Mouse (Mus musculus) intestine, embryonic 14.5 days (tissue): ENCODE data around the gene Pex11g. TPM values are rescaled to one million over a fixed set of nuclear protein-coding genes. Genes with fewer than 3 reads are reported as not detected.

Source experiments
- ATAC-seq: fragments of 200-750 bp; cut with Nextera tagmentation; replicated peaks from 2 replicates; pipeline ENCODE4 v1.8.0; 2017; ENCODE audit warnings: low read depth, moderate number of reproducible peaks, moderate TSS enrichment, moderate library complexity; ENCODE audit not compliant: low FRiP score, low TSS enrichment
- DNase-seq: peaks from one replicate; pipeline ENCODE4 v3.0.0-alpha.2; 2018; ENCODE audit warnings: low spot score
- H3K27ac ChIP-seq: fragments of 300-500 bp; sonication (generic); 2 replicates; pipeline ENCODE4 v1.5.1; 2014; ENCODE audit warnings: low read depth, mild to moderate bottlenecking, control low read depth
- H3K27me3 ChIP-seq: fragments of 300-500 bp; sonication (generic); replicated peaks from 2 replicates; pipeline ENCODE4 v1.6.1; 2014; ENCODE audit warnings: low read length, control low read depth; ENCODE audit not compliant: control insufficient read depth, insufficient read depth
- H3K36me3 ChIP-seq: fragments of 300-500 bp; sonication (generic); 2 replicates; pipeline ENCODE4 v1.6.1; 2014; ENCODE audit warnings: low read length, control low read depth; ENCODE audit not compliant: control insufficient read depth, insufficient read depth
- H3K4me1 ChIP-seq: fragments of 300-500 bp; sonication (generic); replicated peaks from 2 replicates; pipeline ENCODE4 v1.6.1; 2014; ENCODE audit warnings: low read length, control low read depth, mixed read lengths; ENCODE audit not compliant: control insufficient read depth, insufficient read depth
- H3K4me2 ChIP-seq: fragments of 300-500 bp; sonication (generic); 2 replicates; pipeline ENCODE4 v1.6.1; 2014; ENCODE audit warnings: low read length
- H3K4me3 ChIP-seq: fragments of 300-500 bp; sonication (generic); 2 replicates; pipeline ENCODE4 v1.5.1; 2014; ENCODE audit warnings: low read depth, low read length, control low read depth, mixed read lengths
- H3K9ac ChIP-seq: fragments of 300-500 bp; sonication (generic); 2 replicates; pipeline ENCODE4 v1.6.1; 2014; ENCODE audit warnings: mild to moderate bottlenecking, low read length
- H3K9me3 ChIP-seq: fragments of 300-500 bp; sonication (generic); 2 replicates; pipeline ENCODE4 v1.6.1; 2016; ENCODE audit warnings: low read length, control low read depth; ENCODE audit not compliant: control insufficient read depth
- WGBS: fragments of 180-500 bp; shearing (Covaris S2); extraction: QIAGEN DNeasy Blood & Tissue Kit; methylation state at CpG from one replicate; pipeline ENCODE4 v1.1.7; 2014; 5-methylcytosine and 5-hydroxymethylcytosine counted together
- polyA plus RNA-seq: library from polyadenylated mRNA; unstranded; fragments of >200 nt; fragmentation: Nextera tagmentation; extraction: Ambion mirVana; gene quantifications from 2 replicates; pipeline ENCODE4 v1.2.1, GENCODE M21; 2014

Gene Pex11g
- polyA plus RNA-seq, 1 experiment from 2014 or later, result 5.1 TPM

GRCm38 (mm10) chr8:3485192-3485591, 17.7 kb upstream of the Pex11g start:
- Histone ChIP-seq H3K36me3 (no peaks in the 10 kb centered on the region), H3K4me3 (no peak overlapping the region), H3K27me3 (no peaks in the 10 kb centered on the region), H3K4me2 (no peak overlapping the region), H3K9me3 (no peaks in the 10 kb centered on the region), H3K27ac (no peak overlapping the region), H3K4me1 (no peaks in the 10 kb centered on the region; the same call in 1 of the 2 replicates), H3K9ac (no peak overlapping the region)
- DNase-seq (no peak), ATAC-seq (no peak)
- WGBS, result 25% methylated on average over 5 of the region's 5 CpGs

- H3K36me3 ChIP-seq, result no peaks in the 10 kb centered on the region
- 83% methylated on average over 7 of the region's 7 CpGs for WGBS
- no peak overlapping the region for H3K4me2 ChIP-seq
- H3K4me1 ChIP-seq, result no peaks in the 10 kb centered on the region; the same call in 1 of the 2 replicates
- ATAC-seq, result no peak
- no peaks in the 10 kb centered on the region for H3K9me3 ChIP-seq
- H3K27me3 ChIP-seq, result no peaks in the 10 kb centered on the region
- no peak overlapping the region for H3K9ac ChIP-seq
- H3K4me3 ChIP-seq, result no peak overlapping the region
- no peak overlapping the region for H3K27ac ChIP-seq
- no peak for DNase-seq
Measured at GRCm38 (mm10) chr8:3483546-3483945, 16.1 kb upstream of the Pex11g start.

DNA sequence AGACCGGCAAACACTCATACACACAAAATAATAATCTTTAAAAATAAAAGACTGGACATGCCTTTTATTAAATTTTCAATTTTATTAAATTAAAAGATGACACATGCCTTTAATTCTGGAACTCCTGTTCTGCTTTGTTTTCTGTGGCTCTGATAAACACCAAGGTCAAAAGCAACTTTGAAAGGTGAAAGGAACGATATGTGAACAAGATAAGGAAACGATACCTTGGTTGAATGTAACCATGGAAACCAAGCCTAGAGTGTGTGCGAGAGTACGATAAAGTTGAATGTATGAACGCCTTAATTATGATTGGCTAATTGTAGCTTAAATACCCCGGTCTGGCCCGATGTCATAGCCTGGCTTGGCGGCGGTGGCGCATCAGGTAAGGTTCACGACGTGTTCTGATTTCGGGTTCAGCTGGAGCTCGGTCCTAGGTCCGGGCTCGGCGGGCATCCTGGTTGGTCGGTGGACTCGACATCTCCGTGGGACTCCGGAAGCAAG, 14.8 kb upstream of the Pex11g start:
- H3K4me2 ChIP-seq, result no peak overlapping the region
- WGBS, result 84% methylated on average over 22 of the region's 22 CpGs
- no peaks in the 10 kb centered on the region for H3K27me3 ChIP-seq
- ATAC-seq, result no peak
- no peak overlapping the region for H3K9ac ChIP-seq
- H3K4me1 ChIP-seq, result no peaks in the 10 kb centered on the region; the same call in 1 of the 2 replicates
- H3K4me3 ChIP-seq, result no peak overlapping the region
- DNase-seq, result no peak
- H3K36me3 ChIP-seq, result no peaks in the 10 kb centered on the region
- no peaks in the 10 kb centered on the region for H3K9me3 ChIP-seq
- H3K27ac ChIP-seq, result no peak overlapping the region

DNA sequence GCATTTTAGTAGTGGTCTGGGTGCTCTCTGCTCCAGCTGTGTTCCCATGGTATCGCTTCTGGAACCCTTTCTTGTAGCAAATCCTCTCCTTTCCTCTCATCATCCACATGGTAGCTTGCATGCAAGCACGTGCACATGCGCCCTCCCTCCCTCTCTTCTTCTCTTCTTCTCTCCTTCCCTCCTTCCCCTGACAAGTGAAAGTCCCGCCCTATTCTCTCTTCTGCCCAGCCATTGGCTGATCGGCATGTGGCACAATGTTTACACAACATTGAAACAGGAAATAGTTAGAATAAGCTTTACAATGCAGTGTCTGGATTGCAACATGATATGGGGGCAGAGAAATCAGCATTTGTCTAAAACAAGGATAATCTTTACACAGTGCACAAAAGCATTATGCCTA, 14.1 kb upstream of the Pex11g start:
- Histone ChIP-seq H3K4me1 (no peaks in the 10 kb centered on the region; the same call in 1 of the 2 replicates), H3K9me3 (no peaks in the 10 kb centered on the region), H3K36me3 (no peaks in the 10 kb centered on the region), H3K4me3 (no peak overlapping the region), H3K27ac (no peak overlapping the region), H3K4me2 (no peak overlapping the region), H3K9ac (no peak overlapping the region), H3K27me3 (no peaks in the 10 kb centered on the region)
- WGBS, result 59% methylated on average over 5 of the region's 5 CpGs
- ATAC-seq (no peak), DNase-seq (no peak)

DNA sequence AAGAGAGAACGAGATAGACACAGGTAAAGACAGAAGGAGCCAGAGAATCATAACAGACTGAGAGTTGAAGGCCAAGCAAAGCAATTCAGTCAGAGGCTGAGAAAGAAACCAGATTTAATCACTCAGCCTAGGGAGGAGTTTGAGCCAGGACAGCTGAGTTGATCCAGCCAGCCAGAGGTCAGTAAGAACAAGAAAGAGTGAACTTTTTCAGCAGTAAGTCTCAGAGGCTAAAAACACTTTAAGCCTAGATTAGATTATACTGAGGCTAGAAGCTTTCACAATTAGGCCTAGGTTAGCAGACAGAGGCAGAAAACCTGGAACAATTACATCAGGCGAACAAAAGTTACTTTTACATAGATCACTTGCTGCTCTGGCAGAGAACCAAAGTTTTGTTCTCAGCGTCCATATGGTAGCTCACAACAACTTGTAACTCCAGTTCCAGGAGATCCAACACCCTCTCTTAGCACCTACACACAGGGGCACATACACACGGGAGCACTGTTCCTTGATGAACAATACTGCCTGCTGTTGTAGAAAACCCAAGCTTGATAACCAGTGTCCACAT, 12.8 kb upstream of the Pex11g start:
- Histone ChIP-seq H3K9ac (no peak overlapping the region), H3K4me2 (no peak overlapping the region), H3K36me3 (no peaks in the 10 kb centered on the region), H3K4me1 (no peaks in the 10 kb centered on the region; the same call in 1 of the 2 replicates), H3K4me3 (no peak overlapping the region), H3K9me3 (no peaks in the 10 kb centered on the region), H3K27ac (no peak overlapping the region), H3K27me3 (no peaks in the 10 kb centered on the region)
- DNase-seq (no peak), ATAC-seq (no peak)
- 60% methylated on average over 4 of the region's 4 CpGs for WGBS

DNA sequence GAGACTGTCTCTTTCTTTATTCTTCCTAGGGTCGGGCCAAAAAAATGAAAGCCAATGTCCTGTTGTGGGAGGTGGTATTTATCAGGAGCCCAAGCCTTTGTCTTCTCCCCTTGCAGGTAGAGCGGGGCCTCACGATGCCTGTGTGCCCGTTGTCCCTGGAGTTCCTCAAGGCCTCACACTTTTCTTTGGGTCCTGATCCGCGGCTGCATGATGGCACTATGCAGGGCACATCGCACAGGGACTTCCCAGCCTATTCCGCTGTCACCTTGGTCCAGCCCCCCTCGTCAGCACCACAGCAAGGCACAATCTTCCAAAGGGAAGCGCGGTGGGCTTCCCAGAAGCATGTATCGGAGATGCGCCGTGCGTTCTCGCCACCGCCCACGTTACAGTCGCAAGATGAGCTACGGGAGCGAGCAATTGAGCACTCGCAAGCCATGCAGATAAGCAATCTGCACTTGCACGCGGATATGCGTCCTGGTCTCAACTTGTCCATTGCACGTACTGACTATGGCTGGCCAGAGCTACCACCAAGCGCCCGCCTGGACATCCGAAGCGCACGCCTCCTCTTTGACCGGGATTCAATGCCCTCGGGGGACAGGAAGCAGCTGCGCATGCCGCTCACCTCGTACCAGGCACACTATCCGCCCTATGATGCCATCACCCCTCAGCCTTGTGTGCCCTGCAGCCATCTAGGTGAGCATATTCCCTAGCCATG, 8.4 kb upstream of the Pex11g start:
- Histone ChIP-seq H3K9me3 (no peaks in the 10 kb centered on the region), H3K27me3 (no peaks in the 10 kb centered on the region), H3K4me2 (peak overlapping the region; percentile 46), H3K4me3 (peak overlapping the region; percentile 10), H3K27ac (no peak overlapping the region), H3K4me1 (no peaks in the 10 kb centered on the region; the same call in 1 of the 2 replicates), H3K36me3 (no peaks in the 10 kb centered on the region), H3K9ac (no peak overlapping the region)
- ATAC-seq (0 out of 2 replicates have a peak, but pooled peaks have one; percentile 32), DNase-seq (no peak)
- WGBS, result 21% methylated on average over 37 of the region's 37 CpGs

DNA sequence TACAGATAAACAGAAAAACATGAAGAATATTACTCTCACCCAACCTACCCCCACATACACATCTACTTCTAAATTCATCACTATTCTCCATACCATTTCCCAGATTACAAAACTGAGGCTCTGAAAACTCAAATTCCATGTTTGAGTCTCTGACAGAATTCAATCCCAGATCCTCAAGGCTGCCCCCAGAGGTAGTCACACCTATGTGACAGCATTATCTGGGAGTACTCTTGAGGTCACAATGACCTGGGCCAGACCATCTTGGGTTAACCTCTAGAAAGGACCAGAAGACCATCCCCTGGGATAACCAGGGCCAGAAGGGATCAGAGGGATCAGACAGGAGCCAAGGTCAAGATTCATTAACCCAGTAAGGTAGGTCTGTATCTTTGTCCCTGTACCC, 3.1 kb upstream of the Pex11g start, which contains the start of gene Tex45:
Gene Tex45 (plus strand): TSS at position 301 of the 400 bp plus-strand sequence.
- Histone ChIP-seq H3K9ac (no peak within 1 kb of the TSS), H3K4me2 (no peak within 1 kb of the TSS), H3K36me3 (no peaks in the 10 kb centered on the region), H3K4me1 (no peaks in the 10 kb centered on the region), H3K4me3 (no peak within 1 kb of the TSS), H3K9me3 (no peaks in the 10 kb centered on the region), H3K27me3 (no peaks in the 10 kb centered on the region), H3K27ac (no peak within 1 kb of the TSS)
- ATAC-seq (no peak), DNase-seq (no peak)

DNA sequence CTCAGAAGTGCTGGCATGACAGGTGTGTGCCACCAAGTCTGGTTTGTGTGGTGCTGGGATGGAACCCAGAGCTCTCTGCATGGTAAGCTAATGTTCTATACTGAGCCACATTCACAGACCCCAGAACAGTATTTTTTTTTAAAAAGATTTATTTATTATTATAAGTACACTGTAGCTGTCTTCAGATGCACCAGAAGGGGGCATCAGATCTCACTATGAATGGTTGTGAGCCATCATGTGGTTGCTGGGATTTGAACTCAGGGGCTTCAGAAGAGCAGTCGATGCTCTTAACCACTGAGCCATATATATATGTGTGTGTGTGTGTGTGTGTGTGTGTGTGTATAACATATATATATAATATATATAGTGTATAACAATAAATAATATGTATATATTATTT, 1.4 kb upstream of the Pex11g start:
- no peak for DNase-seq
- WGBS, result 83% methylated on average over 1 of the region's 1 CpGs

More for the DNA sequence above, 1.4 kb upstream of the Pex11g start:
- H3K36me3 ChIP-seq, result no peaks in the 10 kb centered on the region
- no peak overlapping the region for H3K9ac ChIP-seq
- H3K27me3 ChIP-seq, result no peaks in the 10 kb centered on the region
- no peak overlapping the region for H3K27ac ChIP-seq
- H3K4me2 ChIP-seq, result no peak overlapping the region
- H3K4me1 ChIP-seq, result no peaks in the 10 kb centered on the region
- no peak for ATAC-seq
- H3K9me3 ChIP-seq, result no peaks in the 10 kb centered on the region
- no peak overlapping the region for H3K4me3 ChIP-seq
